Mouse (Mus musculus) hematopoietic stem cell, adult 5-6 weeks (primary cell): ENCODE results near the gene Trmt44. TPM values are rescaled to one million over a fixed set of nuclear protein-coding genes. Genes with fewer than 3 reads are reported as not detected.

ENCODE experiments used
- ATAC-seq, 2 experiments: fragments of 125-278 bp in 1 of 2; replicated peaks in 1 of 2; 2 replicates each; pipeline ENCODE4 v1.8.0; 2016 to 2017; ENCODE audit warnings: inconsistent platforms in 2 of 2, mild to moderate bottlenecking in 2 of 2, moderate number of reproducible peaks in 2 of 2, low read depth in 1 of 2, moderate TSS enrichment in 1 of 2; ENCODE audit not compliant: low FRiP score in 2 of 2, poor library complexity in 2 of 2, severe bottlenecking in 2 of 2, insufficient read depth in 1 of 2, low TSS enrichment in 1 of 2
- total RNA-seq: library from RNA; stranded (forward); fragments of 172-1452, 232-1000 nt; gene quantifications from 2 replicates; pipeline ENCODE4 v1.2.3, GENCODE M21; 2017

Trmt44 gene
- total RNA-seq = 4.4 and 14.6 TPM in 2 replicates

- peak; percentile 96 to 99 for ATAC-seq
These were observed at the start of gene Trmt44 for GRCm38 (mm10) chr5:35574653-35575599. Gene Trmt44, minus strand, starts transcription at chr5:35575070.

GRCm38 (mm10) chr5:35623831-35624230 is 49.0 kb upstream of the Trmt44 start:
- no peak for ATAC-seq

GRCm38 (mm10) chr5:35621114-35621513 is 46.2 kb upstream of the Trmt44 start:
- no peak for ATAC-seq

GRCm38 (mm10) chr5:35616943-35617342 is 42.1 kb upstream of the Trmt44 start:
- ATAC-seq = no peak

- no peak for ATAC-seq
These were observed 37.9 kb upstream of the Trmt44 start for GRCm38 (mm10) chr5:35612722-35613121.

DNA sequence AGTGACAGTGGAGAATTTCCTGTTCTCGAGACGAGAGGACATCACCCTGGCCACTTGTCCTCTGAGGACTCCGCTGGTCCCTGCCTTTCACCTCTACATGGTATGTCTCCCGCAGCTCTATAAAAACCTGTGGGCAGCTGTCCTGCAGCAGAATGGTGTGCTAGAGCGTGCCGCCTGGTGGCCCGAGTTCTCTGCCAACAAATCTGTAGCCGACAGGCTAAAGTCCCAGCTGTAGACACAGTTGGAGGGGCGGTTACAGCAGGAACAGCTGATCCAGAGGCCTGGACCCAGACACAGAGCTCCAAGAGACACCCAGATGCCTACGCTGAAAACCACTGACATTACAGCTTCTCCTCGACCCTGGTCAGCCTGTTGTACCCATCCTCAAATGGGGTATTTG is 37.0 kb upstream of the Trmt44 start:
- ATAC-seq = no peak

- ATAC-seq = no peak
These were observed 36.3 kb upstream of the Trmt44 start for GRCm38 (mm10) chr5:35611170-35611569.

- ATAC-seq = no peak
These were observed 35.5 kb upstream of the Trmt44 start for GRCm38 (mm10) chr5:35610381-35610780.

- ATAC-seq = no peak
These were observed 35.1 kb upstream of the Trmt44 start for GRCm38 (mm10) chr5:35609971-35610370.

DNA sequence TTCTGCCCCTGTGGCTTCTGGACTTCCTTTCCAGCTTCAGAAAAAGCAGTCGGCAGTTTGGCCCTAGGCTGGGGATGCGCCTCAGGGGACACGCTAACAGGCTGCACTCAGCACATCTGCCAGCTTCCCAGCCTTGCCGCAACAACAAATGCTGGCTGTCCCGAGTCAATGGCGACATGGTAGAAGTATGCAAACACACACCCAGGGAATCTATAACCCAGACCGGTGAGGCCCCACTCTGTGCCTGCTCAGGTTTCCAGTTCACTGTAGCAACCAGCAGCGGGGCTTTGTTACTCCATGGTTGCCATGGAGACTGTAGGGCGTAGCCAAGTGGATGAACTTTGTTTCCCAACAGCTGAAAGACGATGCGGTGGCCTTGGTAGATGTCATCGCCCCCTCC is 34.5 kb upstream of the Trmt44 start:
- no peak for ATAC-seq

GRCm38 (mm10) chr5:35608559-35608958 is 33.7 kb upstream of the Trmt44 start:
- no peak for ATAC-seq

- ATAC-seq = no peak
These were observed 32.9 kb upstream of the Trmt44 start for GRCm38 (mm10) chr5:35607784-35608183.

DNA sequence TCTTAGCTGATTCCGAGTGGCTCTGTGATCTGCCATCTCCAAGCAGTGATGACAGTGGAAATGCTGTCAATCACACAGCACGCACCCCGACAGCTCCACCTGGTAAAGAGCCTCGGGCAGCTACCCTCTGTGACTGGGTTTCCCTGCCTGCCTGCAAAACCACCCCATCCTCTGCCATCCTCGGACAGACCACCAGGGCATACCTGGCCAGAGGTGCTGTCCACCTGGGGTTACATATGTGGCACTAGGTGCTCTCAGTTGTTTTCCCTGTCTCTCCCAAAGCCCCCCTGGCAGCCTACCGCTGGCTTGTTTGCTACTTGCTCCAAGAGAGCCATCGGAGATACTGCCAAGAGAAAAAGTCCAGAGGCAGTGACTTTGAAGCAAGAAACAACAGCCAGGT is 31.9 kb upstream of the Trmt44 start:
- ATAC-seq = no peak

DNA sequence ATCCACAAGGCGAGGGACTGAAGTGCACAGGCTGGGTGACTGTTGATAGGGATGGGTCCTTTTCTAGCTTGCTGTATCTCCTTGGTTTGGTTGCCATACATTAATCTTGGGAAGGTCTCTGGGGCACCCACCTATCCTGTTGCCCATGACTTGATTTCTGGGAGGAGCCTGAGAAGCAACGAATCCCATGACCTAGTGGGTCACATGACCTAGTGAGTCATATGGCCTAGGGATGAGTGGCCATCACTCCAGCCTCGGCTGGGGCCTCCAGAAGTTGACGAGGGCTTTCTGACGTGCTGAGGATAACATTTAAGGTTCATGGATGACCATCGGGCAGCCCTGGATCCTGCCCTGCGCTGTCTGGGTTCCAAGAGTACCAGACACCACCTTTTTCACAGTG is 30.5 kb upstream of the Trmt44 start:
- no peak for ATAC-seq

DNA sequence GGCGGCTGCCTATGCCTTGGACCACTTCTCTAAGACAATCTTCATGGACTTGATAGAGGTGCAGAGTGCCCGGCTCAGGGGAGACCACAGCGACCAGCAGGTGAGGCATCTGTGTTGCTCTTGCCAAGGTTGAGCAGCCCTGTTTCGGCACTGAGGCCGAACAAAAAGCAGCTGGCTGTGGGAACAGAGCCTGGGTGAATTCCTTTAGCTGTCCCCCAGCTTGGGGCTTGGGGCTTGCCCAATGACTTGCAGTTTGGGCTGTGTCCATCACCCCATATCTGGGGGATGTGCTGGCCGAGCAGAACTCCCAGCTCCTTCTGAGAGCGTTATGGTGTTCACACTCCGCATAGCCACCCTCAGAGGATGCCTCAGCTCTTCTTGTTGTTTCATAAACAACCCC is 26.7 kb upstream of the Trmt44 start:
- no peak for ATAC-seq

- no peak for ATAC-seq
These were observed 25.4 kb upstream of the Trmt44 start for GRCm38 (mm10) chr5:35600233-35600632.

DNA sequence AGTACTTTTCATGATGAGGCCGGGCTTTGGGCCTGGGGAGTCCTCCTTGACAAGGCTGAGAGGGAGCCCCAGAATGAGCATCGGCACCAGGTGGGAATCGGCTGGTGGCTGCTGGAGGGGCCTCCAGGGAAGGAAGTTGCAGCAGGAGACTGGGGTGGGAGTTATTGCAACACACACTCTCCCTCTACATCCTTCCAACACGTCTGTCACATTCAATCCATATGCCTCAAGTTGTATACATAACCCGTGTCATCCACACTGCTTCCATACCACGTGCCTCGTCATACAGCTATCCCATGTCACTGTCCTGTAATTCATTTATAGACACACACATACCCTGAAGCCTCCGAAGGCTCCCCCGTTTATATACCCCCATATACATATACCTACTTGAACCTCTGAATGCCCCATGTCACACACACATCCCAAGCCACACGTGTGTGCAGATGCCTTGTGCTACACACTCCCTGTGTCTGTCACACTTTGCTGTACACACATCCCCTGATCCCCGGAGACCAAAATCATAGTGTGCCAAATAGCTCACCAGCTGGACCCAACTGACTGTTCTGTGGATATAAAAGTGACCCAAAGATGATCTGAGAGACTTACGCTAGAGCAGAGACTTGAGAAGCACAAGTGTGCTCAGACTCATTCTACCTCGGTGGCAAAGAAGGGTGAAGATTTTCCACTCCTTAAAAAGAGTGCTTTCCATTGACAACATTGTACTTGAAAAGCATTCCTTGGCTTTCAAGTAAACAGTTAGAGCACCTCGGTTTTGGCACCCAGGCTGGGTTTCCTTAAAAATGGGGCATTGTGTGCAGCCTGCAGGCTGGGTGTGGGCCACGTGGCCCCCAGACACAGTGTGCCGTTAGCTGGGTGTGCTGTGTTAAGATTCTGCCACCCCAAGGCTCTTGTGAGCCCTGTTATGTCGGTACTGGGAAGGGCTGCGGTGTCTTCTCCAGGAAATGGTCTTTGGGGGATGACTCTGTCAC is 21.6 kb upstream of the Trmt44 start:
- ATAC-seq = no peak

- peak; percentile 63 to 80; a peak in 3 of 4 replicates for ATAC-seq
These were observed 20.8 kb upstream of the Trmt44 start for GRCm38 (mm10) chr5:35595706-35596105.
